Mouse (Mus musculus) R1 (cell line): Measurements from ENCODE around the gene Adgre5.

Experiments
- DNase-seq: peaks from one replicate; pipeline ENCODE4 v3.0.0-alpha.2; 2018; ENCODE audit warnings: low read depth, low spot score

The Adgre5 gene

GRCm38 (mm10) chr8:83754149-83754548 lies 13.0 kb upstream of the Adgre5 start:
- DNase-seq = no peak

- no peak for DNase-seq
These were observed 8.1 kb upstream of the Adgre5 start for GRCm38 (mm10) chr8:83749265-83749664.

DNA sequence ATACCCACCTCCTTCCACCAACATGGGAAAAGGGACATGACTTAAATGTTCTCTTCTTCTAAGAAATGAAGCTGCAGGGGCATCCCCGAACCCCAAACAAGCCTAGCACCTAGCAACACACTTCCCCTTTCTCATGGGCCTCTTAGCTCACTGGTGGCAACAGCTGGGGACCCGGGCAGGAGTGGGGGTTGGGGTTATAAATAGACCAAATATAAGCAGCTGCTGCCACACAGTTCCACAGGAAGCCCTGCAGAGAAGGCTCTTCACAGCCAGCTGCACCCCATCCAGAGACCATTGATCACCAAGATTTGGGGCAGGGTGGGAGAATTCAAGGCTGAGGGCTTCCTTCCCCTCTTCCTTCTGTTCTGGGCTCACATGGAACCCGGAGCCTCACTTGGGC lies 7.6 kb upstream of the Adgre5 start:
- no peak for DNase-seq

DNA sequence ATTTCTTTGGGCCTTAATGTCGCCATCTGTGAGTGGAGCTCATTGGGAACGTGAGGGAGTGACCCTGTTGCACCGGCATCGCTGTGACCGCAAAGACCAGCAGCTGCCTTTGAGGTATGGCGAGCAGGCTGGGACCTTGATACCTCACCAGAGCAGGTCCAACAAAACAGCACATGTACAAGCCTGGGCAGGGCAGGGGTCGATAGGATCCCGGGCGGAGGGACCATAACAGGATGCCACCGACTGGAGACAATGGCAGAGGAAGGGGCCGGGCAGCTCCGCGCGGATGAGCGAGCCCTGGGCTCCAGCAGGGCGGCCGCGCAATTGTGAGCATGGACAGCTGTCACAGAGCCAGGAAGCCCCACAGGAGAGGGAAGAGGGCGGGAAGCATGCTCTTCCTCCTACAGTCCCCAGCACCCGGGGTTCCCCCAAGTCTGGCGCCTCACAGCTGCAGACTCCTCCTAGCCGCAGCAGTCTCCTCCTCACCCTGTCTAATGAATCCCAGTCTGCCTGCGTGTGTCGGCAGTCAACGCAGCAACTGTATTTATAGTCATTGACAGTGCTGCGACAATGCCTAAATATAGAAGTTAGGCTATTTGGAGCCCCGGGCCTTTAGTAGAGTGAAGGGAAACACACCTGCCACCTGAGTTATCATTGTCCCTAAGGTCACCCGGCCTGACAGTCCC lies 6.7 kb upstream of the Adgre5 start:
- DNase-seq = no peak

- DNase-seq = no peak
These were observed 2.9 kb upstream of the Adgre5 start for GRCm38 (mm10) chr8:83744070-83744469.

GRCm38 (mm10) chr8:83742968-83743367 lies 1.8 kb upstream of the Adgre5 start:
- DNase-seq = no peak

DNA sequence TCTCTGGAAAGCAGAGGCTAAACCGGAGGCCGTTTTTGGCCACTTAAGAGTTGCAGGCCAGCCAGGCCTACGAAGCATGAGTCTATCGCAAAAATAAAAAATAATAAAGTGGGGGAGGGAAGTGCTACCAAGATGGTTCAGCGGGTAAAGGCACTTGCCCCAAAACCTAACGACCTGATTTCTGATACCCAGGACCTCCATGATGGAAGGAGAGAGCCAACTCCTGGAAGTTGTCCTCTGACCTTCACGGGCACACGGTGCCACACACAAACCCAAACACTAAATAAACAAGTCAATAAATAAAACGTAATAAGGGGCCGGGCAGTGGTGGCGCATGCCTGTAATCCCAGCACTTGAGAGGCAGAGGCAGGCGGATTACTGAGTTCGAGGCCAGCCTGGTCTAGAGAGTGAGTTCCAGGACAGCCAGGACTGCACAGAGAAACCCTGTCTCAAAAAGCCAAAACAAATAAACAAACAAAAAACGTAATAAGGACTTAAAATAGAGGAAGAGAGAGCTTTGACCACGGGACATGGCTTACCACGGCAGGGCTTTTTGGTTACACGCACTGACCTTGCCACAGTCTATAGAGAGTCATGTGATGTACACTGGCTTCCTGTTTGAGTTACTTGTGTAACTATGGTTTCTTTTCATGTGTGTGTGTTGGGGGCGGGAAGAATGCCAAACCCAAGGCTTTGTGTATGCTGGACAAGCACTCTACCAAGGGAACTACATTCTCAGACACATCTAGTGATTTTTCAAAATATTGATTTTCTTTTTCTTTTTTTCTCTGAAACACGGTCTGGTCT lies 926 bp upstream of the Adgre5 start:
- DNase-seq = peak; percentile 69

GRCm38 (mm10) chr8:83740586-83740975 lies 545 bp downstream of the Adgre5 start:
- peak; percentile 46 for DNase-seq

- peak; percentile 97 for DNase-seq
These were observed 1.2 kb downstream of the Adgre5 start for GRCm38 (mm10) chr8:83739711-83740468.

GRCm38 (mm10) chr8:83738949-83739710 lies 2.0 kb downstream of the Adgre5 start:
- no peak for DNase-seq

DNA sequence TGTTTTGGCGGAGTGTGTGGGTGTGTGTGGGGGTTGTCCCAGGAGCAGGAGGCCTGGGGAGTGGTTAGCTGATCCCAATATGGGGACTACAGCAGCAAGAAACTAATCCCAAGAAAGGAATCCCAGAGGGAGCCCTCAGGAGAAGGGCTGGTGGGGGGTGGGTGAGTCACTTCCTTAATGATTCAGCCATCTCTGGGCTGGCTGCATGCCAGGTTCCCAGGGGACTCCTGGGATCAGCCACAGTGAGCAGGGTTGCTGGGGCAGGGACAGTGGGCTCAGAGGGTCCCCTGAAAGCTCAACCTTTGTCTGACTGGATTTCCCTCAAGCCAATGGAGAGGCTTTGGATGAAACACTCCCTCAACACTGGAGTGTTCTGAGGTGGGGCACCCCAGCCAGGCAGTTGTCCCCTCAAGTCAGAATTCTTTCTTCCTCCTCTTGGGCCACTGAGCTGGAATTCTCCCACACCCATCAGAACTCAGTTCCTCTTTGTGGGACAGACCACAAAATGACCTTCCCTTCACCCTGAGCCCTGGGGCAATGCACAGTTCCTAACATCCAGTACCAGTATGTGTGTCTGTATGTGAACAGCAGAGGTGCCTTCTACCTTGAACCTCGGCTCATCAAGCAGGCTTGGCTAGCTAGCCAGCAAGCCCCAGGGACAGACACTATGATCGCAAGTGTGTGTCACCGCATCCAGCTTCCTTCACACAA lies 3.1 kb downstream of the Adgre5 start:
- DNase-seq = peak; percentile 88

DNA sequence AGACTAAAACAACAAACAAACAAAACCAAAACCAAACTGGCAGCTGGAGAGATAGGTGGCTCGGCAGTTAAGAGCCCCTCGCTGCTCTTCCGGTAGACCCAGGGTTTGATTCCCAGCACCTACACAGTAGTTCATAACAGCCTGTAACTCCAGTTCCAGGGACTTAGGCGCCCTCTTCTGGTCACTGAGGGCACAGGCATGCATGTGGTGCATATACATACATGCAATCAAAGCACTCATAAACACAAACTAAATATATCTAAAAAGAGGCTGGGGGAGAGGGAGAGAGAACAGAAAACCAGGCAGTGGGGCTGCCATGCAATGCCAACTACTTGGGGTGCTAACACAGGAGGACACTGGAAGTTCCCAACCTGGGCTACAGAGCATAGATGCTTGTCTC lies 3.8 kb downstream of the Adgre5 start:
- peak; percentile 76 for DNase-seq

GRCm38 (mm10) chr8:83736681-83737080 lies 4.4 kb downstream of the Adgre5 start:
- DNase-seq = no peak

DNA sequence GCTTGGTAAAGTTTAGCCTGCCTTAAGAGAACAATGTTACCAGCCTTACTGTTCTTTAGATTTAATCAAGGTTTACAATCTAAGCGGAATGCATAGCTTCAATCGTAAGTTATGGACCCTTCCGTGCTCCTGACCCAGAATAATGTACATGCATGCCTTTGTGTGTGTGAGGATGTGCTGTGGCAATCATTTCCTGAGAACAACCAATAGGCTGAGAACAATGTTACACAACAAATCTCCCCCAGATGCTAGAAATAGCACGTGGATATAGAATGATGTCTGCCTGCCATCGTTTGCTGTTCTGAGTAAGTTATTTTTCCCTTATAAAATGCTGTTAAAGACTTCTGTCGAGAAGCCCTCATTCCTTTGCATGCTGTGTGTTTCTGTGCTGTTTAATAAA lies 8.2 kb downstream of the Adgre5 start:
- no peak for DNase-seq

DNA sequence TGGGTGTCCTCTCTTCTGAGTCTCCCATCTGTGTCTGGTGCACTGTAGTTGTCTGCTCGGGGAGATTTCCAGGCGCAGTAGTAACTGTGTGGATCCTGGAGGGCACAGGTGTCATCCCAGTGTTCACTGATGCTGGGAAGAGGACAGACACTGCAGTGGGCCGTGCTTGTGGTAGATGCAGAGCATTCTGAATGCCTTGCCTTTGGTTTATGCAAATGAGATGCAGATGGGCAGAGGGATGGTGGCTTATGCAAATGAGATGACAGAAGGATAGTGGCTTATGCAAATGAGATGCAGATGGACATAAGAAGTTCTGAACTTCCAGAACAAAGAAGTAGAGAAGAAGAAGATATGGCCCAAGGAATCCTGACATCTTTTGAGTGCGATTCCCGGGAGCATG lies 9.2 kb downstream of the Adgre5 start:
- peak; percentile 44 for DNase-seq

DNA sequence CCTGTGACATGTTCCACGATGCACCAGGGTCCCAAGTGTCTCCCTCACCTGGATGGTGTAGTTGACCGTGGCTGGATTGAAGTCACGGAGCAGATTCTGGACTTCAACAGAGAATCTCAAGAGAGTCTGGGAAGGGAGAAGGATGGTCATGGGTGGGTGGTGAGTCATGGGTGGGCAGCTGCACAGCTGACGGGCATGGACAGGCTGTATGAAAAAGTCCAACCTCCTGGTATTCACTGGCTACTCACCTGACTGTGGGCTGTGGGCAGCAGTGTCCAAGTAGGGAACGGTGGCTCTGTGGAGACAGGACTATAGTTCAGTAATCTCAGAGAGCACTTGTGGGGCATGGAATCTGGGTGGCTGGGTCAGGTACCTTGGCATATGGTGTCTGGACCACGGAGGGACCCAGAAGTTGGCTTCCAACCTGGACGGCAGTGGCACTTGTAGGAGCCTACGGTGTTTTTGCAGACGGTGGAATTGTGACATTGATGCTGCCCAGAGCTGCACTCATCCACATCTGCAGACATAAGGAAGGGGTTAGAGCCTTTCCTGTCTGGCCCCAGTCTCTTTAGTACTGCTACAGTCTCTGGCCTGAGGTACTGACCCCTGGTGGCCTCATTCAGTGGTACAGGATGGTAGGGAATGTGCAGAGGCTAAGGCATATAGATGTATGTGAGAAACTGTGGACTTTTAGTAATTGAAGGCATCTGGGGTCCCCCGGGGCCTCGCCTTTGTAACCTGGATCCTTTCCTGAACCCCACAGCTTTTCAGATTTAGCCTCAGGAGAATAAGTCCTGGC lies 11.9 kb downstream of the Adgre5 start:
- DNase-seq = peak; percentile 68

- DNase-seq = no peak
These were observed 15.5 kb downstream of the Adgre5 start for GRCm38 (mm10) chr8:83725521-83726102.

DNA sequence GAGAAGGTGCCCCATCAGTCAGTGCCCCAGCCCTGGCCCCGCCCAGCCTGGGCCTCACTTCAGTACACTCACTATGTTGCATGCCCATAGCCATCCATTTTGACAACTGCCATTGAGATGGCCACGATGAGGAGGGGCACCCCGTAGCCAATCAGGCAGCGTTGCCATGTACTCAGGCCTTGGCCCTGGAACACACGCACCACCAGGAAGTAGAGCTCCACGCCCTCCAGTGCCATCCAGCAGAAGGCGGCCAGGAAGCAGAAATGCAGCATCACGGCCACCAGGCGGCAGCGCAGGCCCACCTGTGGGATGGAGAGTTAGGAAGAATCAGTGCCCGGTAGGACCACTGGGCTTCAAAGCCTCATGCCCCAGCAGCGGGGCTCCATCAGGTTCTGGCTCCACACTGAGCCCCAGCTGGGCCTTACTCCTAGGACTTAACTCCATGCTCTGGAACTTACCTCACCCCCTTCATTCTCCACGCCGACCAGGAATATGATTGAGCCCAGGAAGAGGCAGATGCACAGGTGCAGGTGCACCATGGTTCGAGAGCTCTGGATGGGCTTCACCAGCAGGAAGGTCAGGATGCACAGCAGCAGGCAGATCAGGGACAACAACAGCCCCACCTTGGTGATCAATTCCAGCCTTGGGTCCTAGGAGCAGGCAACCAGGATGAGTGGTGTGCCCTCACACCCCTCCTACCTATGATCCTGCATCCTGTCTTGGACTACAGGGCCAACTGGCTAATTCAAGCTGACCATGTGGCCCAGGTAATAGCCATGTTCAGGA lies 16.2 kb downstream of the Adgre5 start:
- DNase-seq = peak; percentile 89
